Mouse (Mus musculus) embryonic fibroblast, embryonic 13.5 days (primary cell): Measurements from ENCODE around the gene Zfpl1.
A peak's percentile ranks its signal among the peaks of the same experiment; 100 is the strongest.

Experiments
- CTCF ChIP-seq: IDR thresholded peaks from 2 replicates; pipeline ENCODE4 v1.5.1; 2011; ENCODE audit warnings: mild to moderate bottlenecking, control low read depth, low read length, moderate library complexity, borderline replicate concordance; ENCODE audit not compliant: insufficient read depth
- POLR2A ChIP-seq: IDR thresholded peaks from 2 replicates; pipeline ENCODE4 v1.6.1; 2011; ENCODE audit warnings: low read depth, mild to moderate bottlenecking, control low read depth, low read length, moderate library complexity

DNA sequence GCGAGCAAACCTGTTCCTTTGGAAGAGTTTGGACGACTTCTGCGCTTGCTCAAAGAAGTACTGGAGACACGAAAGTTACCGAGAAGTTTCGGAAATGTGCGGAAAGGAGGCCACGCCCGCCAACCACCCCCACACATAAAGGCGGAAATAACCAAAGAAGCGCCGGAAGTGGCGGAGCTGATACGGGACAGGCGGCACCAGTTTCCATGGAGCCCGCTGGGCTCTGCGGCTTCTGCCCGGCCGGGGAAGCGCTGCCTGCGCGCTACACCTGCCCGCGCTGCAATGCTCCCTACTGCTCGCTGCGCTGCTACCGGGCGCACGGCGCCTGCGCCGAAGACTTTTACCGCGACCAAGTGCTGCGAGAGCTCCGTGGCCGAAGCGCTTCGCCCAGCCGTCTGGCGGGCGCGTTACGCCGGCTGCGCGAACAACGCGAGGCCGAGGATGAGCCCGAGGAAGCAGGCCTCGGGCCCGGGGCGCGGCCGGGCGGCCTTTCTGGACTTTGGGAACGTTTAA lies 23.7 kb downstream of the Zfpl1 start, which contains the start of gene Znhit2:
- TF ChIP-seq POLR2A (peak; percentile 68), CTCF (no peak)
